Mouse (Mus musculus): Measurements from ENCODE around the gene Dld.

GRCm38 (mm10) chr12:31323136-31323695 is 28.0 kb downstream of the Dld start:
- TF ChIP-seq CTCF (IDR thresholded peaks at IDR 0.05; ENCODE audit: low read depth, low read length) (no peak), POLR2A (IDR thresholded peaks at IDR 0.05; ENCODE audit: borderline replicate concordance, low read depth, low read length) (no peak)

Measured in bone marrow macrophage, adult 2 months (primary cell).